Mouse (Mus musculus): ENCODE measurements around the gene Tgtp1. TPM values are rescaled to one million over a fixed set of nuclear protein-coding genes. Genes with fewer than 3 reads are reported as not detected.

Gene Tgtp1
- 200 TPM for polyA plus RNA-seq (2017; shearing (Covaris generic))

GRCm38 (mm10) chr11:48994018-48994417 is at the start of gene Tgtp1:
Tgtp1 (minus strand) TSS chr11:48994172.

GRCm38 (mm10) chr11:48991740-48992520 is 2.0 kb downstream of the Tgtp1 start, which contains the start of gene Gm12185:
Gm12185 (minus strand) TSS chr11:48992226.

GRCm38 (mm10) chr11:48979251-48979650 is 14.7 kb downstream of the Tgtp1 start, which contains the start of gene 9930111J21Rik1:
9930111J21Rik1 (minus strand) TSS chr11:48979398.

GRCm38 (mm10) chr11:48978240-48978939 is 15.6 kb downstream of the Tgtp1 start, which contains the start of gene Olfr56:
Olfr56 (plus strand) TSS chr11:48978889.

GRCm38 (mm10) chr11:48946090-48946489 is 47.9 kb downstream of the Tgtp1 start, which contains the start of gene Psme2b:
Psme2b (minus strand) TSS chr11:48946190.

Other genes starting within 250 kb of the Tgtp1 start
- gene Rack1, start 193.8 kb downstream of the Tgtp1 start, polyA plus RNA-seq (2017; shearing (Covaris generic)), result 728 TPM
- gene Trim41, start 176.8 kb downstream of the Tgtp1 start, polyA plus RNA-seq (2017; shearing (Covaris generic)), result 0.92 TPM
- not detected for gene Trim7, start 168.0 kb downstream of the Tgtp1 start, polyA plus RNA-seq (2017; shearing (Covaris generic))
- 7.6 TPM for gene Gm12184, start 167.5 kb downstream of the Tgtp1 start, polyA plus RNA-seq (2017; shearing (Covaris generic))
- gene Irgm1, start 122.5 kb downstream of the Tgtp1 start, polyA plus RNA-seq (2017; shearing (Covaris generic)), result 68.5 TPM
- gene Gm5431, start 92.0 kb downstream of the Tgtp1 start, polyA plus RNA-seq (2017; shearing (Covaris generic)), result 0.91 TPM
- gene Psme2b, start 48.0 kb downstream of the Tgtp1 start, polyA plus RNA-seq (2017; shearing (Covaris generic)), result 115 TPM
- 0.66 TPM for gene Olfr56, start 15.3 kb downstream of the Tgtp1 start, polyA plus RNA-seq (2017; shearing (Covaris generic))
- gene 9930111J21Rik1, start 14.8 kb downstream of the Tgtp1 start, polyA plus RNA-seq (2017; shearing (Covaris generic)), result 125 TPM
- gene Gm12185, start 1.9 kb downstream of the Tgtp1 start, polyA plus RNA-seq (2017; shearing (Covaris generic)), result 2.9 TPM
- gene 9930111J21Rik2, start 57.1 kb upstream of the Tgtp1 start, polyA plus RNA-seq (2017; shearing (Covaris generic)), result 92.8 TPM
- gene Tgtp2, start 70.0 kb upstream of the Tgtp1 start, polyA plus RNA-seq (2017; shearing (Covaris generic)), result 187 TPM
- 241 TPM for gene Ifi47, start 82.4 kb upstream of the Tgtp1 start, polyA plus RNA-seq (2017; shearing (Covaris generic))
- 0.15 TPM for gene Olfr1396, start 120.7 kb upstream of the Tgtp1 start, polyA plus RNA-seq (2017; shearing (Covaris generic))
- not detected for gene Olfr1395, start 148.1 kb upstream of the Tgtp1 start, polyA plus RNA-seq (2017; shearing (Covaris generic))
- not detected for gene Olfr1394, start 160.2 kb upstream of the Tgtp1 start, polyA plus RNA-seq (2017; shearing (Covaris generic))
- not detected for gene Btnl9, start 193.0 kb upstream of the Tgtp1 start, polyA plus RNA-seq (2017; shearing (Covaris generic))
- 57.7 TPM for gene Zfp62, start 209.1 kb upstream of the Tgtp1 start, polyA plus RNA-seq (2017; shearing (Covaris generic))